Mouse (Mus musculus): ENCODE results near the gene BC037034. TPM values are rescaled to one million over a fixed set of nuclear protein-coding genes. Genes with fewer than 3 reads are reported as not detected.
A peak's percentile ranks its signal among the peaks of the same experiment; 100 is the strongest.

The BC037034 gene
- total and polyA plus RNA-seq, 2 experiments from 2014 or later: 13.5 to 89.3 TPM

DNA sequence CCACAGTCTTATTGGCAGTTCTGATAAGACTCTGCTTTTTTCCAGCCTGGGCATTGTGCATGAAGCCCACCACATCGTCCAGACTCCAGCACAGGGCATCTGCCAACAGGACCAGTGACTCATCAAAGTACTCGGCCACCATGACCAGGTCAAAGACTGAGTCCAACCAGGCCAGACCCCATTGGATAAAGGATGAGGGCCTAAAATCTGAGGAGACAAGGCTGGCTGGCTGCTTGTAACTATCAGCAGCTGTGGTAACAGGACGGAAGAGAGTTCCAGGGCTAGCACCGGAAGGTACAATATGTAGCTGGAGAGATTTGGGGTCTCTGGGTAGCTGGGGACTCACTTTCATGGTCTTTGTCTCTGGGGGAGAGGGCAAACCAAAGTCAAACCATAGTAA lies 1.9 kb upstream of the BC037034 start:
- no peak overlapping the region for H3K4me2 ChIP-seq (ENCODE audit: low read depth, low read length)
- 94% methylated on average over 4 of the region's 4 CpGs for WGBS
- no peaks in the 10 kb centered on the region for H3K27me3 ChIP-seq (ENCODE audit: insufficient read depth, low read length)
- ATAC-seq (no peak), DNase-seq (ENCODE audit: low spot score) (no peak)
- no peak overlapping the region for H3K9ac ChIP-seq (replicated peaks; ENCODE audit: low read length)
- no peak for TF ChIP-seq CTCF (IDR thresholded peaks at IDR 0.05; ENCODE audit: low read depth)
- H3K27ac ChIP-seq: no peak overlapping the region
- no peaks in the 10 kb centered on the region for H3K9me3 ChIP-seq (ENCODE audit: low read length)
- no peak overlapping the region for H3K4me3 ChIP-seq (ENCODE audit: low read length)
- H3K36me3 ChIP-seq (ENCODE audit: insufficient read depth, low read length): peaks cover 12% of the 10 kb centered on the region
- peaks cover 14% of the 10 kb centered on the region; the same call in 1 of the 2 replicates for H3K4me1 ChIP-seq (ENCODE audit: insufficient read depth, low read length)

DNA sequence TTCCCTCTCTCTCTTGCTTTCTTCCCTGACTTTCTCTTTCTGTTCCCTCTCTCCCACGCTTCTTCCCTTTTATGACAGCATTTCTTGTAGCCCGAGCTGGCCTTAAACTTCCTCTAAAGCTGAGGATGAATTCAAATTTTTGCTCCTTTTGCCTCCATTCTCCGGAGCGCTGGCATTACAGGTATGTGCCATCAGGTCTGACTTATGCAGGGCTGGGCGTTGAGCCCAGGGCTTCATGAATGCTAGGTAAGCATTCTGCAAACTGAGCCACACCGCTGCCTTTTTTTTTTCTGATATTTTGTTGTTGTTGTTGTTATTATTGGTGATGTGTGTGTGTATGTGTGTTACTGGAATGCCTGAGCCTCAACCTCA lies 360 bp upstream of the BC037034 start:
- peaks cover 14% of the 10 kb centered on the region; the same call in 1 of the 2 replicates for H3K4me1 ChIP-seq (ENCODE audit: insufficient read depth, low read length)
- DNase-seq (ENCODE audit: low spot score) (no peak), ATAC-seq (0 out of 2 replicates have a peak, but pooled peaks have one; percentile 1)
- H3K4me2 ChIP-seq (ENCODE audit: low read depth, low read length): peak overlapping the region; percentile 70
- TF ChIP-seq CTCF (IDR thresholded peaks at IDR 0.05; ENCODE audit: low read depth): no peak
- peak overlapping the region; percentile 84 for H3K27ac ChIP-seq
- no peaks in the 10 kb centered on the region for H3K9me3 ChIP-seq (ENCODE audit: low read length)
- H3K4me3 ChIP-seq (ENCODE audit: low read length): peak overlapping the region; percentile 72
- H3K36me3 ChIP-seq (ENCODE audit: insufficient read depth, low read length): peaks cover 24% of the 10 kb centered on the region
- 12% methylated on average over 6 of the region's 6 CpGs for WGBS
- H3K27me3 ChIP-seq (ENCODE audit: insufficient read depth, low read length): no peaks in the 10 kb centered on the region
- peak overlapping the region; percentile 90 for H3K9ac ChIP-seq (replicated peaks; ENCODE audit: low read length)

- H3K36me3 ChIP-seq (ENCODE audit: insufficient read depth, low read length): peaks cover 25% of the 10 kb centered on the region
- DNase-seq (ENCODE audit: low spot score) (no peak), ATAC-seq (no peak)
- WGBS: 61% methylated on average over 18 of the region's 18 CpGs
- H3K9me3 ChIP-seq (ENCODE audit: low read length): no peaks in the 10 kb centered on the region
- H3K27me3 ChIP-seq (ENCODE audit: insufficient read depth, low read length): no peaks in the 10 kb centered on the region
- H3K4me2 ChIP-seq (ENCODE audit: low read depth, low read length): peak overlapping the region; percentile 70
- peak overlapping the region; percentile 84; the same call in 1 of the 2 replicates for H3K27ac ChIP-seq
- no peak for TF ChIP-seq CTCF (IDR thresholded peaks at IDR 0.05; ENCODE audit: low read depth)
- peak overlapping the region; percentile 90 for H3K9ac ChIP-seq (replicated peaks; ENCODE audit: low read length)
- H3K4me3 ChIP-seq (ENCODE audit: low read length): peak overlapping the region; percentile 72
- H3K4me1 ChIP-seq (ENCODE audit: insufficient read depth, low read length): peaks cover 14% of the 10 kb centered on the region; the same call in 1 of the 2 replicates
Observed at GRCm38 (mm10) chr5:138262582-138263240, 1.1 kb downstream of the BC037034 start.

- H3K27ac ChIP-seq: no peak overlapping the region
- H3K4me3 ChIP-seq (ENCODE audit: low read length): no peak overlapping the region
- TF ChIP-seq CTCF (IDR thresholded peaks at IDR 0.05; ENCODE audit: low read depth): no peak
- H3K9me3 ChIP-seq (ENCODE audit: low read length): no peaks in the 10 kb centered on the region
- H3K4me2 ChIP-seq (ENCODE audit: low read depth, low read length): no peak overlapping the region
- H3K36me3 ChIP-seq (ENCODE audit: insufficient read depth, low read length): peaks cover 25% of the 10 kb centered on the region
- peaks cover 14% of the 10 kb centered on the region; the same call in 1 of the 2 replicates for H3K4me1 ChIP-seq (ENCODE audit: insufficient read depth, low read length)
- H3K27me3 ChIP-seq (ENCODE audit: insufficient read depth, low read length): no peaks in the 10 kb centered on the region
- H3K9ac ChIP-seq (replicated peaks; ENCODE audit: low read length): no peak overlapping the region
- no peak for ATAC-seq
- DNase-seq (ENCODE audit: low spot score): no peak
- WGBS: 80% methylated on average over 4 of the region's 4 CpGs
Observed at GRCm38 (mm10) chr5:138262001-138262400, 1.8 kb downstream of the BC037034 start.

DNA sequence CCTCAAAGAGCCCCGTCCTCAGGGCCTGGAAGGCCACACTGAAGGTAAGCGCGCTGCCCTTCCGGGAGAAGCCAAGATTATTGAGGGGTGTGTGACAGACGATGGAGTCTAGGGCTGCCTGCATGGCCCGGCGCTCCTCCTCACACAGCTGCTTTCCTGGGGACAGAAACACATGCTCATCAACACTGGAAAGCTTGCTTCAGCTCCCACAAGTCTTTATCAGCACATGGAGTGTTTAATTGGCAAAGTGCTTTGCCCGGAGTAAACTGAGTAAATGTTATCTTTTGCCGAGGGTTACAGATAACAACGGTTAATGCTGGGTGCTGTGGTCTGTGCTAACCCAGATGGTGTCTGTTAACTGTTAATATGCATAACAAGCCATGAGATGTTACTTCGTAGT lies 3.0 kb downstream of the BC037034 start:
- WGBS: 92% methylated on average over 11 of the region's 11 CpGs
- no peak for TF ChIP-seq CTCF (IDR thresholded peaks at IDR 0.05; ENCODE audit: low read depth)
- H3K27me3 ChIP-seq (ENCODE audit: insufficient read depth, low read length): no peaks in the 10 kb centered on the region
- H3K4me1 ChIP-seq (ENCODE audit: insufficient read depth, low read length): peaks cover 19% of the 10 kb centered on the region
- no peak overlapping the region for H3K4me3 ChIP-seq (ENCODE audit: low read length)
- no peaks in the 10 kb centered on the region for H3K9me3 ChIP-seq (ENCODE audit: low read length)
- DNase-seq (ENCODE audit: low spot score) (no peak), ATAC-seq (no peak)
- H3K27ac ChIP-seq: no peak overlapping the region
- H3K36me3 ChIP-seq (ENCODE audit: insufficient read depth, low read length): peaks cover 25% of the 10 kb centered on the region
- H3K4me2 ChIP-seq (ENCODE audit: low read depth, low read length): no peak overlapping the region
- H3K9ac ChIP-seq (replicated peaks; ENCODE audit: low read length): no peak overlapping the region

GRCm38 (mm10) chr5:138260051-138260450 lies 3.8 kb downstream of the BC037034 start:
- WGBS: 80% methylated on average over 10 of the region's 10 CpGs
- no peak overlapping the region for H3K4me2 ChIP-seq (ENCODE audit: low read depth, low read length)
- H3K36me3 ChIP-seq (ENCODE audit: insufficient read depth, low read length): peaks cover 25% of the 10 kb centered on the region
- no peaks in the 10 kb centered on the region for H3K27me3 ChIP-seq (ENCODE audit: insufficient read depth, low read length)
- H3K27ac ChIP-seq: no peak overlapping the region
- ATAC-seq (no peak), DNase-seq (ENCODE audit: low spot score) (no peak)
- no peak overlapping the region for H3K4me3 ChIP-seq (ENCODE audit: low read length)
- TF ChIP-seq CTCF (IDR thresholded peaks at IDR 0.05; ENCODE audit: low read depth): no peak
- H3K9ac ChIP-seq (replicated peaks; ENCODE audit: low read length): no peak overlapping the region
- peaks cover 19% of the 10 kb centered on the region for H3K4me1 ChIP-seq (ENCODE audit: insufficient read depth, low read length)
- no peaks in the 10 kb centered on the region for H3K9me3 ChIP-seq (ENCODE audit: low read length)

DNA sequence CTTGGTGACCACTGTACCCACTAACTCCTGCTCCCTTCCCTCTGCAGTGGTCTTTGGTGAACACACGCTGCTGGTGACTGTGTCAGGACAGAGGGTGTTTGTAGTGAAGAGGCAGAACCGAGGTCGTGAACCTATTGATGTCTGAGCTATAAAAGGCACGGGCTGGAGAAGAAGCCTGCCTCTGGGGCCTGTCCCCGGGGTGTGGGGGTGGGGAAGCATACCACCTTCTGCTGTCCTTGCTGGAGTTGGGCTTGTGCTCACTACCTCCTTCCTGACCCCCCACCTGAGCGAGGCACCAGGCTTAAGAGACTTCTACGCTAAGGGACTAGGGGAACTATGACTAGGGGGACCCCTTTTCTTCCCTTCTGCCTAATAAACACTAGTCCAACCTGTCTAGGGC lies 4.8 kb downstream of the BC037034 start:
- Histone ChIP-seq H3K36me3 (ENCODE audit: insufficient read depth, low read length) (peaks cover 25% of the 10 kb centered on the region), H3K9me3 (ENCODE audit: low read length) (no peaks in the 10 kb centered on the region), H3K4me2 (ENCODE audit: low read depth, low read length) (no peak overlapping the region), H3K27ac (no peak overlapping the region), H3K9ac (replicated peaks; ENCODE audit: low read length) (no peak overlapping the region), H3K4me1 (ENCODE audit: insufficient read depth, low read length) (peaks cover 16% of the 10 kb centered on the region), H3K27me3 (ENCODE audit: insufficient read depth, low read length) (no peaks in the 10 kb centered on the region), H3K4me3 (ENCODE audit: low read length) (no peak overlapping the region)
- 74% methylated on average over 7 of the region's 7 CpGs for WGBS
- no peak for TF ChIP-seq CTCF (IDR thresholded peaks at IDR 0.05; ENCODE audit: low read depth)
- no peak for ATAC-seq
- DNase-seq (ENCODE audit: low spot score): no peak
